Mouse (Mus musculus): ENCODE measurements around the gene Nol3. TPM values are rescaled to one million over a fixed set of nuclear protein-coding genes. Genes with fewer than 3 reads are reported as not detected.

Gene Nol3
- total and polyA plus RNA-seq, 2 experiments from 2014 or later = 2.0 to 6.5 TPM

GRCm38 (mm10) chr8:105270916-105271186, 5.1 kb upstream of the Nol3 start:
- 0 out of 2 replicates have a peak overlapping the region, but pooled peaks have one; percentile 5 for H3K4me3 ChIP-seq (ENCODE audit: low read depth, low read length)
- H3K36me3 ChIP-seq (ENCODE audit: insufficient read depth, low read length) = no peaks in the 10 kb centered on the region
- TF ChIP-seq CTCF (IDR thresholded peaks at IDR 0.05) = peak; percentile 17; the same call in 1 of the 2 replicates
- H3K9ac ChIP-seq (replicated peaks; ENCODE audit: low read length, poor library complexity, severe bottlenecking) = no peak overlapping the region
- WGBS = 3% methylated on average over 11 of the region's 11 CpGs
- no peaks in the 10 kb centered on the region for H3K9me3 ChIP-seq (ENCODE audit: low read length)
- peaks cover 9% of the 10 kb centered on the region for H3K4me1 ChIP-seq (ENCODE audit: insufficient read depth, low read length)
- no peak overlapping the region for H3K27ac ChIP-seq (ENCODE audit: low read depth, low read length)
- ATAC-seq (ENCODE audit: low FRiP score) (no peak), DNase-seq (ENCODE audit: low spot score) (no peak)
- peak overlapping the region; percentile 35; the same call in 1 of the 2 replicates for H3K4me2 ChIP-seq (ENCODE audit: low read depth, low read length, poor library complexity, severe bottlenecking)
- peaks cover 66% of the 10 kb centered on the region for H3K27me3 ChIP-seq (ENCODE audit: insufficient read depth, low read length)

- Histone ChIP-seq H3K36me3 (ENCODE audit: insufficient read depth, low read length) (peaks cover 7% of the 10 kb centered on the region), H3K4me1 (ENCODE audit: insufficient read depth, low read length) (peaks cover 19% of the 10 kb centered on the region), H3K27ac (ENCODE audit: low read depth, low read length) (no peak overlapping the region), H3K9ac (replicated peaks; ENCODE audit: low read length, poor library complexity, severe bottlenecking) (0 out of 2 replicates have a peak overlapping the region, but pooled peaks have one; percentile 24), H3K4me3 (ENCODE audit: low read depth, low read length) (peak overlapping the region; percentile 47), H3K27me3 (ENCODE audit: insufficient read depth, low read length) (peaks cover 41% of the 10 kb centered on the region), H3K4me2 (ENCODE audit: low read depth, low read length, poor library complexity, severe bottlenecking) (peak overlapping the region; percentile 89), H3K9me3 (ENCODE audit: low read length) (no peaks in the 10 kb centered on the region)
- ATAC-seq (ENCODE audit: low FRiP score) (no peak), DNase-seq (ENCODE audit: low spot score) (no peak)
- 5% methylated on average over 11 of the region's 11 CpGs for WGBS
- TF ChIP-seq CTCF (IDR thresholded peaks at IDR 0.05) = 0 out of 2 replicates have a peak, but pooled peaks have one; percentile 12
Measured at GRCm38 (mm10) chr8:105275387-105275786, 553 bp upstream of the Nol3 start.

- TF ChIP-seq CTCF (IDR thresholded peaks at IDR 0.05) = no peak
- Histone ChIP-seq H3K27me3 (ENCODE audit: insufficient read depth, low read length) (peaks cover 31% of the 10 kb centered on the region), H3K27ac (ENCODE audit: low read depth, low read length) (0 out of 2 replicates have a peak overlapping the region, but pooled peaks have one; percentile 38), H3K4me3 (ENCODE audit: low read depth, low read length) (peak overlapping the region; percentile 47), H3K4me2 (ENCODE audit: low read depth, low read length, poor library complexity, severe bottlenecking) (peak overlapping the region; percentile 89), H3K9ac (replicated peaks; ENCODE audit: low read length, poor library complexity, severe bottlenecking) (peak overlapping the region; percentile 60), H3K9me3 (ENCODE audit: low read length) (no peaks in the 10 kb centered on the region), H3K36me3 (ENCODE audit: insufficient read depth, low read length) (peaks cover 13% of the 10 kb centered on the region), H3K4me1 (ENCODE audit: insufficient read depth, low read length) (peaks cover 14% of the 10 kb centered on the region)
- no peak for DNase-seq (ENCODE audit: low spot score)
- 4% methylated on average over 30 of the region's 30 CpGs for WGBS
- ATAC-seq (ENCODE audit: low FRiP score) = peak; percentile 65
Measured at GRCm38 (mm10) chr8:105276292-105277120, 566 bp downstream of the Nol3 start.

- Histone ChIP-seq H3K9me3 (ENCODE audit: low read length) (no peaks in the 10 kb centered on the region), H3K27ac (ENCODE audit: low read depth, low read length) (no peak overlapping the region), H3K4me1 (ENCODE audit: insufficient read depth, low read length) (peaks cover 14% of the 10 kb centered on the region), H3K4me3 (ENCODE audit: low read depth, low read length) (peak overlapping the region; percentile 18; the same call in 1 of the 2 replicates), H3K36me3 (ENCODE audit: insufficient read depth, low read length) (peaks cover 32% of the 10 kb centered on the region), H3K27me3 (ENCODE audit: insufficient read depth, low read length) (peaks cover 14% of the 10 kb centered on the region; the same call in 1 of the 2 replicates), H3K4me2 (ENCODE audit: low read depth, low read length, poor library complexity, severe bottlenecking) (peak overlapping the region; percentile 42), H3K9ac (replicated peaks; ENCODE audit: low read length, poor library complexity, severe bottlenecking) (no peak overlapping the region)
- peak; percentile 53 for TF ChIP-seq CTCF (IDR thresholded peaks at IDR 0.05)
- 7% methylated on average over 28 of the region's 28 CpGs for WGBS
- peak; percentile 38; the same call in 1 of the 2 replicates for ATAC-seq (ENCODE audit: low FRiP score)
- DNase-seq (ENCODE audit: low spot score) = peak; percentile 81
Measured at GRCm38 (mm10) chr8:105278911-105279334, 3.0 kb downstream of the Nol3 start.

- no peaks in the 10 kb centered on the region for H3K27me3 ChIP-seq (ENCODE audit: insufficient read depth, low read length)
- peaks cover 37% of the 10 kb centered on the region for H3K36me3 ChIP-seq (ENCODE audit: insufficient read depth, low read length)
- WGBS = 58% methylated on average over 3 of the region's 3 CpGs
- no peak for DNase-seq (ENCODE audit: low spot score)
- peaks cover 13% of the 10 kb centered on the region for H3K4me1 ChIP-seq (ENCODE audit: insufficient read depth, low read length)
- no peak overlapping the region for H3K27ac ChIP-seq (ENCODE audit: low read depth, low read length)
- no peak overlapping the region for H3K4me2 ChIP-seq (ENCODE audit: low read depth, low read length, poor library complexity, severe bottlenecking)
- H3K4me3 ChIP-seq (ENCODE audit: low read depth, low read length) = no peak overlapping the region
- no peak for TF ChIP-seq CTCF (IDR thresholded peaks at IDR 0.05)
- no peaks in the 10 kb centered on the region for H3K9me3 ChIP-seq (ENCODE audit: low read length)
- no peak for ATAC-seq (ENCODE audit: low FRiP score)
- H3K9ac ChIP-seq (replicated peaks; ENCODE audit: low read length, poor library complexity, severe bottlenecking) = no peak overlapping the region
Measured at GRCm38 (mm10) chr8:105280567-105280966, 4.6 kb downstream of the Nol3 start.

GRCm38 (mm10) chr8:105281821-105282220, 5.9 kb downstream of the Nol3 start:
- Histone ChIP-seq H3K4me2 (ENCODE audit: low read depth, low read length, poor library complexity, severe bottlenecking) (no peak overlapping the region), H3K36me3 (ENCODE audit: insufficient read depth, low read length) (peaks cover 37% of the 10 kb centered on the region), H3K27me3 (ENCODE audit: insufficient read depth, low read length) (no peaks in the 10 kb centered on the region), H3K4me3 (ENCODE audit: low read depth, low read length) (no peak overlapping the region), H3K9me3 (ENCODE audit: low read length) (no peaks in the 10 kb centered on the region), H3K9ac (replicated peaks; ENCODE audit: low read length, poor library complexity, severe bottlenecking) (no peak overlapping the region), H3K27ac (ENCODE audit: low read depth, low read length) (no peak overlapping the region), H3K4me1 (ENCODE audit: insufficient read depth, low read length) (peaks cover 11% of the 10 kb centered on the region)
- WGBS = 87% methylated on average over 12 of the region's 12 CpGs
- TF ChIP-seq CTCF (IDR thresholded peaks at IDR 0.05) = no peak
- no peak for ATAC-seq (ENCODE audit: low FRiP score)
- DNase-seq (ENCODE audit: low spot score) = no peak
